Mouse (Mus musculus): ENCODE measurements around the gene Sord.
A peak's percentile ranks its signal among the peaks of the same experiment; 100 is the strongest.
"Not testable (repeated sequence)": the region's sequence is repeated elsewhere in the genome, so short reads cannot be mapped to it uniquely, and the experiment has no call there.

Gene Sord

GRCm38 (mm10) chr2:122234611-122235288, at the start of gene Sord:
Gene Sord, plus strand, starts transcription at chr2:122234749.
- DNase-seq (ENCODE audit: low read depth, low spot score): peak; percentile 77

DNA sequence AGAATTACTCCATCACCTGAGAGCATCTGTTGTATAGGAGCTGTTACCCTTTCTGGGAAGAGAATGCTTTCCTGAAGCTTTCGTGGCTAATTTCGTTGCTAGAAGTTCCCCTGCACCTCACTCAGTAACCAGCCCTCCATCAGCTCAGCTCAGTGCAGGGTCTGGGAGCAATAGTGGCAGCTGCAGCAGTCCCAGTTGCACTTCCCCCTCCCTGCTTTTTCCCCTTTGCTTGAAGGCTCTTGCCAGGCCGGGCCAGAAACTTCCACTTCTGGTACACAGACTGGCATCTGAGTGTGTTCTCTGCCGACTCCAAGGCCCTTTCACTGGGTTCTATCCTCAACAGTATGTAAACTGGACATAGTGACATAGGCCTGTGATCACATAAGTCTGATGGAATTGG, 49.5 kb upstream of the Sord start:
- no peak for DNase-seq (ENCODE audit: low read depth, low spot score)

GRCm38 (mm10) chr2:122186106-122186505, 48.4 kb upstream of the Sord start, which contains the start of the genes Patl2 and Terb2:
Gene Patl2, minus strand, starts transcription at chr2:122186189.
Gene Terb2, plus strand, starts transcription at chr2:122186272.
- DNase-seq (ENCODE audit: low read depth, low spot score): no peak

- DNase-seq (ENCODE audit: low read depth, low spot score): no peak
These were observed 47.8 kb upstream of the Sord start for GRCm38 (mm10) chr2:122186751-122187150.

- DNase-seq (ENCODE audit: low read depth, low spot score): no peak
These were observed 42.7 kb upstream of the Sord start for GRCm38 (mm10) chr2:122191849-122192248.

DNA sequence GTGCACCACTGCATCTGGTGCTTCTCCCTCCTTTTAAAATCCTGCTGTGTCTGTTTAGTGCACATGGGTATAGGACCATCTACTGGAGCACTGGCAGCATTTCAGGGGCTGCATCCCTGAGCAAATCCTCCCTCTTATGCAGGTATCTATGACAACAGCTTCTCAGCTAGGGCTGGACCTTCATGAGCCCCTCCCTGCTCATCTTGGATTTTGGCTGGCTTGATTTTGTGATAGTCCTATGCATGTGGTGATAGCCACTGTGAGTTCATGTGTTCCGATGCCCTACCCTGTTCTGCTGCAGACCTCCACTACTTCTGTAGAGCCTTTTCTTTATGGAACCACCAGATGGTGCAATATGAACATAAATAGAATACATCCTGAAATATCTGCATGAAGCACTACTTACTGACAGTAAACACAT, 40.0 kb upstream of the Sord start:
- DNase-seq (ENCODE audit: low read depth, low spot score): peak; percentile 17

- DNase-seq (ENCODE audit: low read depth, low spot score): no peak
These were observed 33.0 kb upstream of the Sord start for GRCm38 (mm10) chr2:122201501-122201900.

DNA sequence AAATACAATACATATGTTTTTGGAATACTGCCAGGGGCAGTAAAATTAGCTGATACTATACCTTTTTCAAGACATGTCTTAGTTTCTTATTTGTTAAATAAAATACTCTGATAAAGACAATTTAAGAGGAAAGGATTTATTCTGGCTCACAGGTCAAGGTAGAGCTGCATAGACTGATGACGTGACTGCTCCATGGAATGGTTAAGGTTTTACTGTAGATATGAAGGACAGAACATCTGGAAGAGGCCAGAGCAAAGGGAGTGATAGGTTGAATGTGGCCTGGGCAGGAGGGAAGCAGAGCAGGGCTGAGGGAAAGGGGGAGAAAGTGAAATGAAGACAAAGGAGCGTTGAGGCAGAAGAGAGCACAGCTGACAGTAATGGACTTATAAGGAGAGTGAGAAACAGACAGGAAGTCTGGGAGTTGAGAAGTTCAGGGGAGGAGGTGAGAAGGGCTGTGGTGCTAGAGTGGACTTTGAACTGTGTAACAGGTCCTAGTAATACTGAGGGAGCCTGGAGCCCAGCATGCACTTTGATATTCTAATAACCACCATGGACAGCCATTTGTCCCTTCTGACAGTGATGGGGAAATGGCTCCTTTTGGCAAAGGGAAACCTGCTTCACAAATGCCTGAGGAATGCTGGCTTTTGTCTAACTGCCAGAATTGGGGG, 28.0 kb upstream of the Sord start:
- no peak for DNase-seq (ENCODE audit: low read depth, low spot score)

GRCm38 (mm10) chr2:122210534-122211228, 23.9 kb upstream of the Sord start:
- DNase-seq (ENCODE audit: low read depth, low spot score): no peak

DNA sequence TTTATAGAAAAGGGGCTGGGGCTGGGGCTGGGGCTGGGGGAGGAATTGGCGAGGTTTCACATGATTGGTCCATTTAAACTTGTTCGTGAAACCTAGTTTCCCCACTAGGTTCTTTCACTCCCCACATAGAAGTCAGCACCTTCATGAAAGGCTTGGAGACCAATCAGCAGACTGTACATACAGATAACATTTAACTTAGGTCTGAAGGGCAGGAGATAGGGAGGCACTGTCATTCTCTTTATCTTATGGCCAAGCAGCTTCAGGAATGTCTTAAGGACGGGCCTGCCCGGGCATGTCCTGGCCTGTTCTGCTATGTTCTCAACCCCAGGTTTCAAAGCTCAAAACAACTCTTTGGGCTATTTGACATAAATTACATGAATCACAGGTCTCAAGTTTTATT, 17.5 kb upstream of the Sord start:
- DNase-seq (ENCODE audit: low read depth, low spot score): not testable (repeated sequence)

DNA sequence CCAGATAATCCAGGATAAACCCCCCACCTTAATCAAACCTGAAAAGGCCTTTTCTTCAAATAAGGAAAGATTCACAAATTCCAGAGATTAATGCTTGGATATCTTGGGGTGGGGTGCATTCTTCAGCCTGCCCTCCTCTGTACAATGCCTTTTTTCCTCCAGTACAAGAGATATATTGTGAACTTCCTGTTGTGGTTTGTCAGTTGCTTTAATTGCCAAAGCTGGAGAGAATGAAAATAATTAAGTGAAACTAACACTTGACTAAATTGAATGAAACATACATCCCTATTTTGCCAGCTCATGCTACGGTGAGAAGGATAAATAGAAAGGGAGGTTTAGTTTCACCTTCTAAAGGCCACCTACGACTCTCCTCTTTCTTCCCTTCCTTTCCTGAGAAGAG, 16.3 kb upstream of the Sord start:
- no peak for DNase-seq (ENCODE audit: low read depth, low spot score)

DNA sequence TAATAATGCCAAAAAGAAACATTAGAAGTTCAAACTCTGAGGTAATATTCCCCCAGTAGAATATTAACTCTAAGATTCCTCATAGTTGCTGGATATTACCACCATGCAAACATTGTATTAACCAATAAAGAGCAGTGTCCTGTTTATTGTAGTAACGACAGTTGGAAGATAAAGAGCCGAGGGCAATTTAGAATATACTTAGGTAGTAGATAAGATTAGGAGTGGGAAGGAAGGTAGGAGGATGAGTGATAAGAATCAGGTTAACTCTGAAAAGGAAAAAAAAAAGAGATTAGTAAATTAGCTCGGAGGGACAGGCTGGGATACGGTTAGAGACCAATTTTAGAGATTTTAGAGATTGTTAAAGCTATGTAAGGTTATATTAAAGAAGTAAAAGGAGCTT, 13.2 kb upstream of the Sord start:
- no peak for DNase-seq (ENCODE audit: low read depth, low spot score)

DNA sequence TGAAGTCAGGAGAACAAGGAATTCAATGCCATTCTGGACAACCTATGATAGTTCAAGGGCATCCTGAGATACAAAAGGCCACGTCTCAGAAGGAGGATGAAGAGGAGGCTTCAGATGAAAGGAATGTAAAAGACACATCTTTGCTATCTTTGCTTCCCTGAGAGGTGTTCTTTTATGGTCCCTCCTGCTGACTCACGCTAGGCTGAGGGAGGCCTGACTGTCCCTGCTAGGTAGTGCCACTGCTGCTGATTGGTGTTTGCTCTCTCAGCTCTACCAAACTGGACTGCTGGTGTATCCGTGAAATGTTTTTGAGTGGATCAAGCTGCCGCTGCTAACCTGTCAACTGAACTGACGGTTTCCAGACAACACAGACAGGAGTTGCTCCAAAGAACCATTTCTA, 12.8 kb upstream of the Sord start:
- no peak for DNase-seq (ENCODE audit: low read depth, low spot score)

DNA sequence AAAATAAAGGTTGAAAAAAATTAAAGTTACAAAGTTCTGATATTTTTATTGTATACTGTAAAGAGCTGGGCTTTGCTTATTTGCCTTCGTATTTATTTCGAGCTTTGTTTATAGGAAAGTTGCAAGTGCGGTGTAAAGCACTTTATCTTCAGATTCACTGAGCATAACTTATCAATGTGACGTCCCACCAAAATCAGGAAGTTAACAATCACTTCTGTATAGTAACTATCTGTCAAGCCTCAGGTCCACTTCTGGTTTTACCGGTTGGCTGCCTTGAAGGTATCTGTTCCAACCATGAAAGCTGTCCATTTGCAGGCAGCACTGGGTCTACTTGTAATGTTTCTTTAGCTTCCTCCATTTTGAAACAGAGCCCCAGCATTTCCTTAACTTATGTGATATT, 12.3 kb upstream of the Sord start:
- DNase-seq (ENCODE audit: low read depth, low spot score): no peak

DNA sequence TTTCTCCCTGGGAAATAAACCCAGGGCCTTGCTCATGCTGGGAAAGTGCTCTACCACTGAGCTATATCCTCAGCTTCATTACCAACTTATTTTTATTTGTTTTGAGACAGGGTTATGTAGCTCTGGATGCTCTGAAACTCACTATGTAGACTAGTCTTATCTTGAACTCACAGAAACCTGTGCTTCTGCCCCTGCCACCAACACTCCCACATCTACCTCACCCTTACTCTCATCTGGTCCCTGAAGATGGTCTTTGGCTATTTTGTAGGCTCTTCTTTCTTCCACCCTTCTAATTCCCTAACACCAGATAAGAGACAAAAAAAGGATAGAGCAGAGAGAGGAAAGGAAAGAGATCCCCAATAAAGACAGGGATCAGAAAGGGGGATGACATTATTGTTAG, 10.9 kb upstream of the Sord start:
- no peak for DNase-seq (ENCODE audit: low read depth, low spot score)

GRCm38 (mm10) chr2:122230395-122230794, 4.2 kb upstream of the Sord start:
- no peak for DNase-seq (ENCODE audit: low read depth, low spot score)

DNA sequence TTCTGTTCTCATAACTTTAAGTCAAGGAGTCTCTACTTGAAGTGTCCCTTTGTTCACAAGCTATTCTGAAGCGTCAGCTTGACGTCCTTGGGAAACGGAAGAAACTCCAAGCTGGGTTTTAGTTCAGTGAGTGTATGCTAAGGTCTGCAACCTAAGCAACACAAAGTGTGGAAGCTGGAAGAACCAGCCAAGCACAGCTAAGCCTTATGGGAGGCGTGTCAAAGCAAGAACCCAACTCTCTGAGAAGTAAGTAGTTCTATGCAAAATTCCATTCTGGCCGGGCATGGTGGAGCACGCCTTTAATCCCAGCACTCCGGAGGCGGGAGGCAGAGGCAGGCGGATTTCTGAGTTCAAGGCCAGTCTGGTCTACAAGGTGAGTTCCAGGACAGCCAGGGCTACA, 2.9 kb upstream of the Sord start:
- no peak for DNase-seq (ENCODE audit: low read depth, low spot score)

DNA sequence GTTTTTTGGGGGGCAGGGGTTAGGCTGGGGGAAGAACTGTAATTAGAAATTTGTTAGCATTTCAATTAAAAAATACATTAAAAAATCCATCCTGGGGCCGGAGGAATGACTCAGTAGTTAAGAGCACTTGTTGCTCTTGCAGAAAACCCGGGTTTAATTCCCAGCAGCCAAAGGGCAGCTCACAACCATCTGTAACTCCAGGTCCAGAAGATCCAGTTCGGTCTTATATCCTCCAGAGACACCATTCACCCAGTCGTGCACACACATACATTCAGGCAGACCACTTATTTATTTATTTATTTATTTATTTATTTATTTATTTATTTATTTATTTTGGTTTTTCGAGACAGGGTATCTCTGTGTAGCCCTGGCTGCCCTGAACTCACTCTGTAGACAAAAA, 1.2 kb upstream of the Sord start:
- DNase-seq (ENCODE audit: low read depth, low spot score): no peak

GRCm38 (mm10) chr2:122233759-122234557, 591 bp upstream of the Sord start:
- peak; percentile 7 for DNase-seq (ENCODE audit: low read depth, low spot score)

DNA sequence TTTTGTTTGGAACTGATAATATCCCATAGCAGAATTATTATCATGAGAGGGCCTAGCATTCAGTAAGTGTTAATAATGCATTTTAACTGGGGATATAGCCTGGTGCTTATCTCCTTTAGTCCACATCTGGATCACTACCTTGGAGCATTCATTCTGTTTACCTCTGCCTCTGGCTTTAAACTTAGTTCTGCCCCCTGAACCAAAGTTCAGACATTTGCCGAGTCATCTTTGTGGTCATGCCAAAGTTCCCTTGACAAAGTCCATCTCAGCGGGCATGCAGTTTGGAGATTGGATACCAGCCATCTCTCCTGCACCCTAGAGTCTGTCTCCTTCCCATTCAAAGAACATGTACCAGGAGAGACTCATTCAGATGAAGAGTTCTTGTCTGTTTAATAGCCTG, 876 bp downstream of the Sord start:
- no peak for DNase-seq (ENCODE audit: low read depth, low spot score)

DNA sequence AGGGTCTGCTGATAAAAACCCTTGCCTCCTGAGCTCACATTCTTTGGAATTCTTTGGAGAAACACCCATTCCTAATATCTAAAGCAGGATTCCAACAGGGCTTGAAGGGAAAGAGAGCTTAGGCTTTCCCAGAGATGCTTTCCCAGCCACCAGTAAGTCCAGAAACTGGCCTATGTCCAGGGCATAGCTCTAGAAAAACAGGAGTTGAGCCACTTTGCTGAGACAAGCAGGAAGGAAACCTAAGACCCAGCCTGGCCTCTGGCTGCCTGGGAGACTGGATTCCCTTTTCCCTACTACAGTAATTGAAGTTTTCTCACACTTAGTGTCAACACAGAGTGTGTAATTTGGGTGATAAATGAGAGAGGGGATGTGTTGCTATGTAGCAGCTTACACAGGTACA, 1.8 kb downstream of the Sord start:
- no peak for DNase-seq (ENCODE audit: low read depth, low spot score)

- no peak for DNase-seq (ENCODE audit: low read depth, low spot score)
These were observed 3.4 kb downstream of the Sord start for GRCm38 (mm10) chr2:122237891-122238470.
